Mouse (Mus musculus) G1E (cell line): ENCODE measurements at regions not wholly inside any gene's neighbourhood (a gene's known extent, or its start where the extent isn't known, plus 50 kb on each side); places are given as distances from the start of the nearest gene placed in this dataset.

Experiments
- CTCF ChIP-seq: IDR thresholded peaks from 2 replicates; pipeline ENCODE4 v1.5.1; 2012; ENCODE audit warnings: low read depth, low read length, inconsistent platforms, mixed read lengths
- GATA1 ChIP-seq: IDR thresholded peaks from 2 replicates; pipeline ENCODE4 v1.6.1; 2012; ENCODE audit warnings: borderline replicate concordance, low read length, inconsistent platforms, mixed read lengths
- GATA2 ChIP-seq: IDR thresholded peaks from 2 replicates; pipeline ENCODE4 v1.6.1; 2012; ENCODE audit warnings: low read depth, low read length, inconsistent platforms, borderline replicate concordance

GRCm38 (mm10) chr4:6513635-6514034 lies 1720.5 kb upstream of the Impad1 start:
- TF ChIP-seq GATA2 (no peak), CTCF (no peak), GATA1 (no peak)
